Mouse (Mus musculus): ENCODE measurements at regions not wholly inside any gene's neighbourhood (a gene's known extent, or its start where the extent isn't known, plus 50 kb on each side); places are given as distances from the start of the nearest gene placed in this dataset.

DNA sequence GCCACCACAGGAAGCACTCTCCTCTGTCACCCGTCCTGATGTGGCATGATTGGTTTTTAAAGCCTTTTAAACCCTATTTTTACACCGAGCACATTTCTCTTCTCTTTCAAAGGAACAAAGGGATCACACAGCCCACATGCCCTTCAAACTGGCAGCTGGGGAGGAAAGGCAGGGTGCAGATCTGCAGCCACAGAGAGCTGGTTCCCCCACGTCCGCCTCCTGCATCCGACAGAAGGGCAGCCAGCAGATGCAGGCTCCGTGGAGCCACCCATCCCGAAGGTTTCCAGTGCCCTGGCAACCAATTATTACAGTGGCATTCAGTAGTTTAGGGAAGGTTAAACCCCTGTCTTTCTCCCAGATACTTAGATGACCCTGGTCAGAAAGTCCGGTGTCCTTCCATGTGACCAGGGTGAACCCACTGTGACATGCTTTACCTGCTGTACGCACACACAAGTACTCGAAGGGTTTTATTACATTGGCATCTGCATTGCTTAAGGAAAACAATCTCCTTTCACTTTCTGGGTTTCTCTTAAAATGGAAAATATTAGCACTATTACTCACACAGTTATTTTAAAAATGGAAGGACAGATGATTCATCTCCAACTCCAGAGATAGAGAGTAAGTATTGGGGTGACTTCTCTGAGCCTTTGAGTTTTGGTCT, 156.7 kb upstream of the Ubl3 start:
- Histone ChIP-seq H3K4me3 (ENCODE audit: low read depth, low read length) (no peak overlapping the region), H3K36me3 (ENCODE audit: control insufficient read depth, insufficient read depth, low read length) (no peaks in the 10 kb centered on the region), H3K27me3 (replicated peaks; ENCODE audit: control insufficient read depth, insufficient read depth, low read length) (no peaks in the 10 kb centered on the region), H3K9me3 (ENCODE audit: control insufficient read depth, low read length) (no peaks in the 10 kb centered on the region), H3K27ac (ENCODE audit: low read depth, low read length) (no peak overlapping the region), H3K9ac (ENCODE audit: low read depth, low read length) (no peak overlapping the region), H3K4me1 (replicated peaks; ENCODE audit: control insufficient read depth, insufficient read depth, low read length) (peaks cover 2% of the 10 kb centered on the region; the same call in 1 of the 2 replicates), H3K4me2 (no peak overlapping the region)
- no peak for ATAC-seq (replicated peaks; ENCODE audit: low FRiP score)
- WGBS = 44% methylated on average over 10 of the region's 10 CpGs
- DNase-seq (ENCODE audit: low spot score) = no peak

- Histone ChIP-seq H3K9me3 (ENCODE audit: control insufficient read depth, low read length) (no peaks in the 10 kb centered on the region), H3K9ac (ENCODE audit: low read depth, low read length) (no peak overlapping the region), H3K4me1 (replicated peaks; ENCODE audit: control insufficient read depth, insufficient read depth, low read length) (peaks cover 2% of the 10 kb centered on the region; the same call in 1 of the 2 replicates), H3K4me3 (ENCODE audit: low read depth, low read length) (no peak overlapping the region), H3K36me3 (ENCODE audit: control insufficient read depth, insufficient read depth, low read length) (no peaks in the 10 kb centered on the region), H3K4me2 (no peak overlapping the region), H3K27me3 (replicated peaks; ENCODE audit: control insufficient read depth, insufficient read depth, low read length) (no peaks in the 10 kb centered on the region), H3K27ac (ENCODE audit: low read depth, low read length) (peak overlapping the region; percentile 3; the same call in 1 of the 2 replicates)
- WGBS = 36% methylated on average over 11 of the region's 11 CpGs
- ATAC-seq (replicated peaks; ENCODE audit: low FRiP score) (no peak), DNase-seq (ENCODE audit: low spot score) (no peak)
Measured at GRCm38 (mm10) chr5:148708014-148708741, 155.6 kb upstream of the Ubl3 start.

- no peak overlapping the region for H3K4me2 ChIP-seq
- 82% methylated on average over 12 of the region's 12 CpGs for WGBS
- ATAC-seq (replicated peaks; ENCODE audit: low FRiP score) (no peak), DNase-seq (ENCODE audit: low spot score) (no peak)
- H3K36me3 ChIP-seq (ENCODE audit: control insufficient read depth, insufficient read depth, low read length) = no peaks in the 10 kb centered on the region
- H3K9ac ChIP-seq (ENCODE audit: low read depth, low read length) = no peak overlapping the region
- H3K4me3 ChIP-seq (ENCODE audit: low read depth, low read length) = no peak overlapping the region
- H3K9me3 ChIP-seq (ENCODE audit: control insufficient read depth, low read length) = no peaks in the 10 kb centered on the region
- H3K27ac ChIP-seq (ENCODE audit: low read depth, low read length) = no peak overlapping the region
- peaks cover 2% of the 10 kb centered on the region; the same call in 1 of the 2 replicates for H3K4me1 ChIP-seq (replicated peaks; ENCODE audit: control insufficient read depth, insufficient read depth, low read length)
- H3K27me3 ChIP-seq (replicated peaks; ENCODE audit: control insufficient read depth, insufficient read depth, low read length) = no peaks in the 10 kb centered on the region
Measured at GRCm38 (mm10) chr5:148707335-148707734, 154.7 kb upstream of the Ubl3 start.

- Histone ChIP-seq H3K4me2 (no peak overlapping the region), H3K9me3 (ENCODE audit: control insufficient read depth, low read length) (no peaks in the 10 kb centered on the region), H3K27ac (ENCODE audit: low read depth, low read length) (no peak overlapping the region), H3K4me3 (ENCODE audit: low read depth, low read length) (no peak overlapping the region), H3K36me3 (ENCODE audit: control insufficient read depth, insufficient read depth, low read length) (no peaks in the 10 kb centered on the region), H3K4me1 (replicated peaks; ENCODE audit: control insufficient read depth, insufficient read depth, low read length) (peaks cover 2% of the 10 kb centered on the region; the same call in 1 of the 2 replicates), H3K9ac (ENCODE audit: low read depth, low read length) (no peak overlapping the region), H3K27me3 (replicated peaks; ENCODE audit: control insufficient read depth, insufficient read depth, low read length) (no peaks in the 10 kb centered on the region)
- WGBS = 83% methylated on average over 16 of the region's 16 CpGs
- ATAC-seq (replicated peaks; ENCODE audit: low FRiP score) (no peak), DNase-seq (ENCODE audit: low spot score) (no peak)
Measured at GRCm38 (mm10) chr5:148706323-148707120, 153.9 kb upstream of the Ubl3 start.

DNA sequence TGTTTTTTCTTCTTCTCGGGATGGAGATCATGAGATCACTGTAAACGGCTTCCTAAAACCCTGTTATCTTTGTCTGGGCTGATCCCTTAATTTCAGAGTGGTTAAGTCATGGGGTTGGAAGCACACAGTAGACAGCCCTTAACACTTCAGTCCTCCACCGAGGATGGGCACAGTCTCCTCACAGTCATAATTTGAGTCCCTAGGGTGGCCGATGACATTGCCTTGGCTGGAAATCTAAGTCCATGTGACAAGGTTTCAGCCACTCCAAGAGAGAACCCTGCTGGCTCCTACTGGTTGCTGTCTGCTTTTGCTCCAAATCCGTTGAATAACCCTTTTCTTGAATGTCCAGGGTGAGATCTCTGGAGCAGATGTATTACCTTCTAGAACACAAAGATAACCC, 152.2 kb upstream of the Ubl3 start:
- 70% methylated on average over 5 of the region's 5 CpGs for WGBS
- H3K27ac ChIP-seq (ENCODE audit: low read depth, low read length) = no peak overlapping the region
- no peaks in the 10 kb centered on the region for H3K36me3 ChIP-seq (ENCODE audit: control insufficient read depth, insufficient read depth, low read length)
- H3K4me1 ChIP-seq (replicated peaks; ENCODE audit: control insufficient read depth, insufficient read depth, low read length) = peaks cover 2% of the 10 kb centered on the region; the same call in 1 of the 2 replicates
- H3K9me3 ChIP-seq (ENCODE audit: control insufficient read depth, low read length) = no peaks in the 10 kb centered on the region
- H3K9ac ChIP-seq (ENCODE audit: low read depth, low read length) = no peak overlapping the region
- H3K27me3 ChIP-seq (replicated peaks; ENCODE audit: control insufficient read depth, insufficient read depth, low read length) = no peaks in the 10 kb centered on the region
- DNase-seq (ENCODE audit: low spot score) (no peak), ATAC-seq (replicated peaks; ENCODE audit: low FRiP score) (no peak)
- H3K4me3 ChIP-seq (ENCODE audit: low read depth, low read length) = no peak overlapping the region
- H3K4me2 ChIP-seq = no peak overlapping the region

- ATAC-seq (replicated peaks; ENCODE audit: low FRiP score) (no peak; the same call in 1 of the 2 replicates), DNase-seq (ENCODE audit: low spot score) (no peak)
- WGBS = 44% methylated on average over 8 of the region's 8 CpGs
- no peaks in the 10 kb centered on the region; the same call in 1 of the 2 replicates for H3K4me1 ChIP-seq (replicated peaks; ENCODE audit: control insufficient read depth, insufficient read depth, low read length)
- no peaks in the 10 kb centered on the region for H3K36me3 ChIP-seq (ENCODE audit: control insufficient read depth, insufficient read depth, low read length)
- H3K4me3 ChIP-seq (ENCODE audit: low read depth, low read length) = no peak overlapping the region
- H3K27me3 ChIP-seq (replicated peaks; ENCODE audit: control insufficient read depth, insufficient read depth, low read length) = no peaks in the 10 kb centered on the region
- H3K4me2 ChIP-seq = no peak overlapping the region
- H3K9ac ChIP-seq (ENCODE audit: low read depth, low read length) = no peak overlapping the region
- H3K9me3 ChIP-seq (ENCODE audit: control insufficient read depth, low read length) = no peaks in the 10 kb centered on the region
- H3K27ac ChIP-seq (ENCODE audit: low read depth, low read length) = no peak overlapping the region
Measured at GRCm38 (mm10) chr5:148701859-148702258, 149.3 kb upstream of the Ubl3 start.

DNA sequence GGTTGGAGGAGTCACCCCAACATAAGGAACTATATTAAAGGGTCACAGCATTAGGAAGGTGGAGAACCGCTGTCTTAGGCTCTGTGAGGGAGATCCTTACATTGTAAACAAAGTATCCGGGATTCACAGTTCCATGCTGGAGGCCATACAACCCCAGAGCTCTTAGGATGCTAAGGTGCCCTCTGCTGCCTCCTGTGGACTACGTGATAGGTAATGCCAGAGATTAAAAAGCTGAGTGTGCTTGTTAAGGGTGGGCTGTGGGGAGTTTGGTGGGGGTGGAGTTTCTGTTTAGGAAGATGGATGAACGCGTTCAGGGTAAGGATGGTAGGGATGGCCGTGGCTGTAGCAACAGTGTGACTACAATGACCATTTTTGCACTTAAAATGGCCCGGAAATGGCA, 148.4 kb upstream of the Ubl3 start:
- H3K4me1 ChIP-seq (replicated peaks; ENCODE audit: control insufficient read depth, insufficient read depth, low read length) = no peaks in the 10 kb centered on the region; the same call in 1 of the 2 replicates
- no peaks in the 10 kb centered on the region for H3K27me3 ChIP-seq (replicated peaks; ENCODE audit: control insufficient read depth, insufficient read depth, low read length)
- no peak overlapping the region for H3K9ac ChIP-seq (ENCODE audit: low read depth, low read length)
- no peak overlapping the region for H3K27ac ChIP-seq (ENCODE audit: low read depth, low read length)
- H3K9me3 ChIP-seq (ENCODE audit: control insufficient read depth, low read length) = no peaks in the 10 kb centered on the region
- ATAC-seq (replicated peaks; ENCODE audit: low FRiP score) = 0 out of 2 replicates have a peak, but pooled peaks have one; percentile 43
- no peak overlapping the region for H3K4me3 ChIP-seq (ENCODE audit: low read depth, low read length)
- DNase-seq (ENCODE audit: low spot score) = no peak
- no peaks in the 10 kb centered on the region for H3K36me3 ChIP-seq (ENCODE audit: control insufficient read depth, insufficient read depth, low read length)
- WGBS = 76% methylated on average over 7 of the region's 7 CpGs
- H3K4me2 ChIP-seq = no peak overlapping the region

GRCm38 (mm10) chr5:148700240-148700639, 147.7 kb upstream of the Ubl3 start:
- H3K9ac ChIP-seq (ENCODE audit: low read depth, low read length) = no peak overlapping the region
- ATAC-seq (replicated peaks; ENCODE audit: low FRiP score) (no peak; the same call in 1 of the 2 replicates), DNase-seq (ENCODE audit: low spot score) (no peak)
- H3K4me2 ChIP-seq = no peak overlapping the region
- 68% methylated on average over 5 of the region's 5 CpGs for WGBS
- H3K4me1 ChIP-seq (replicated peaks; ENCODE audit: control insufficient read depth, insufficient read depth, low read length) = no peaks in the 10 kb centered on the region; the same call in 1 of the 2 replicates
- H3K36me3 ChIP-seq (ENCODE audit: control insufficient read depth, insufficient read depth, low read length) = no peaks in the 10 kb centered on the region
- no peak overlapping the region for H3K4me3 ChIP-seq (ENCODE audit: low read depth, low read length)
- no peaks in the 10 kb centered on the region for H3K9me3 ChIP-seq (ENCODE audit: control insufficient read depth, low read length)
- H3K27me3 ChIP-seq (replicated peaks; ENCODE audit: control insufficient read depth, insufficient read depth, low read length) = no peaks in the 10 kb centered on the region
- no peak overlapping the region for H3K27ac ChIP-seq (ENCODE audit: low read depth, low read length)
